Mouse (Mus musculus) hindbrain, embryonic 13.5 days (tissue): ENCODE results near the gene C9orf72. TPM values are rescaled to one million over a fixed set of nuclear protein-coding genes. Genes with fewer than 3 reads are reported as not detected.

ENCODE experiments used
- ATAC-seq: fragments of 200-750 bp; cut with Nextera tagmentation; 2 replicates; pipeline ENCODE4 v1.8.0; 2017; ENCODE audit warnings: moderate TSS enrichment; ENCODE audit not compliant: low FRiP score
- H3K27ac ChIP-seq: fragments of 300-500 bp; sonication (generic); 2 replicates; pipeline ENCODE4 v1.5.1; 2015; ENCODE audit warnings: inconsistent platforms, mild to moderate bottlenecking, moderate library complexity
- H3K27me3 ChIP-seq: fragments of 300-500 bp; sonication (generic); 2 replicates; pipeline ENCODE4 v1.6.1; 2015; ENCODE audit warnings: mild to moderate bottlenecking, inconsistent platforms
- H3K36me3 ChIP-seq: fragments of 300-500 bp; sonication (generic); 2 replicates; pipeline ENCODE4 v1.6.1; 2015; ENCODE audit warnings: mild to moderate bottlenecking, inconsistent platforms
- H3K4me1 ChIP-seq: fragments of 300-500 bp; sonication (generic); replicated peaks from 2 replicates; pipeline ENCODE4 v1.6.1; 2015; ENCODE audit warnings: inconsistent platforms
- H3K4me2 ChIP-seq: fragments of 300-500 bp; sonication (generic); 2 replicates; pipeline ENCODE4 v1.6.1; 2015; ENCODE audit warnings: inconsistent platforms, mild to moderate bottlenecking, moderate library complexity
- H3K4me3 ChIP-seq: fragments of 300-500 bp; sonication (generic); 2 replicates; pipeline ENCODE4 v1.5.1; 2015; ENCODE audit warnings: mild to moderate bottlenecking, inconsistent platforms
- H3K9ac ChIP-seq: fragments of 300-500 bp; sonication (generic); 2 replicates; pipeline ENCODE4 v1.6.1; 2015; ENCODE audit warnings: mild to moderate bottlenecking, inconsistent platforms
- H3K9me3 ChIP-seq: fragments of 300-500 bp; sonication (generic); 2 replicates; pipeline ENCODE4 v1.6.1; 2016; ENCODE audit warnings: inconsistent platforms
- WGBS: fragments of 180-500 bp; shearing (Covaris S2); methylation state at CpG from one replicate; pipeline ENCODE4 v1.1.7; 2015; 5-methylcytosine and 5-hydroxymethylcytosine counted together
- polyA plus RNA-seq: library from polyadenylated mRNA; unstranded; fragments of >200 nt; fragmentation: Nextera tagmentation; extraction: Ambion mirVana; gene quantifications from 2 replicates; pipeline ENCODE4 v1.2.1, GENCODE M21; 2015

Gene C9orf72
- polyA plus RNA-seq, 1 experiment from 2014 or later: 41.1 TPM

- 42% methylated on average over 4 of the region's 4 CpGs for WGBS
- no peak overlapping the region for H3K4me3 ChIP-seq
- no peaks in the 10 kb centered on the region for H3K27me3 ChIP-seq
- no peaks in the 10 kb centered on the region for H3K9me3 ChIP-seq
- no peak overlapping the region for H3K9ac ChIP-seq
- H3K4me2 ChIP-seq: no peak overlapping the region
- peaks cover 12% of the 10 kb centered on the region for H3K36me3 ChIP-seq
- ATAC-seq: no peak
- H3K4me1 ChIP-seq: peaks cover 10% of the 10 kb centered on the region
- no peak overlapping the region for H3K27ac ChIP-seq
Measured at GRCm38 (mm10) chr4:35221903-35222302, 4.1 kb downstream of the C9orf72 start.

- no peak overlapping the region for H3K4me3 ChIP-seq
- peaks cover 10% of the 10 kb centered on the region for H3K4me1 ChIP-seq
- no peak for ATAC-seq
- no peak overlapping the region for H3K9ac ChIP-seq
- WGBS: 21% methylated on average over 2 of the region's 2 CpGs
- H3K4me2 ChIP-seq: no peak overlapping the region
- no peaks in the 10 kb centered on the region for H3K9me3 ChIP-seq
- H3K36me3 ChIP-seq: peaks cover 15% of the 10 kb centered on the region
- H3K27me3 ChIP-seq: no peaks in the 10 kb centered on the region
- H3K27ac ChIP-seq: no peak overlapping the region
Measured at GRCm38 (mm10) chr4:35221131-35221530, 4.8 kb downstream of the C9orf72 start.

GRCm38 (mm10) chr4:35220108-35220731 lies 5.8 kb downstream of the C9orf72 start:
- Histone ChIP-seq H3K27me3 (no peaks in the 10 kb centered on the region), H3K27ac (no peak overlapping the region), H3K4me1 (peaks cover 10% of the 10 kb centered on the region), H3K36me3 (peaks cover 24% of the 10 kb centered on the region), H3K4me3 (no peak overlapping the region), H3K9ac (no peak overlapping the region), H3K9me3 (no peaks in the 10 kb centered on the region), H3K4me2 (no peak overlapping the region)
- 82% methylated on average over 6 of the region's 6 CpGs for WGBS
- ATAC-seq: no peak

- Histone ChIP-seq H3K4me2 (no peak overlapping the region), H3K36me3 (peaks cover 53% of the 10 kb centered on the region), H3K27me3 (no peaks in the 10 kb centered on the region), H3K9ac (no peak overlapping the region), H3K4me3 (no peak overlapping the region), H3K27ac (no peak overlapping the region), H3K9me3 (no peaks in the 10 kb centered on the region), H3K4me1 (no peaks in the 10 kb centered on the region)
- ATAC-seq: no peak
- WGBS: 69% methylated on average over 7 of the region's 7 CpGs
Measured at GRCm38 (mm10) chr4:35204659-35205058, 21.3 kb downstream of the C9orf72 start.

GRCm38 (mm10) chr4:35203724-35204123 lies 22.3 kb downstream of the C9orf72 start:
- Histone ChIP-seq H3K27me3 (no peaks in the 10 kb centered on the region), H3K4me2 (no peak overlapping the region), H3K36me3 (peaks cover 56% of the 10 kb centered on the region), H3K27ac (no peak overlapping the region), H3K4me3 (no peak overlapping the region), H3K9ac (no peak overlapping the region), H3K4me1 (no peaks in the 10 kb centered on the region), H3K9me3 (no peaks in the 10 kb centered on the region)
- 97% methylated on average over 2 of the region's 2 CpGs for WGBS
- ATAC-seq: no peak

- no peaks in the 10 kb centered on the region for H3K4me1 ChIP-seq
- no peak for ATAC-seq
- H3K27me3 ChIP-seq: no peaks in the 10 kb centered on the region
- WGBS: 97% methylated on average over 5 of the region's 5 CpGs
- peaks cover 64% of the 10 kb centered on the region for H3K36me3 ChIP-seq
- no peak overlapping the region for H3K4me2 ChIP-seq
- no peak overlapping the region for H3K27ac ChIP-seq
- no peaks in the 10 kb centered on the region for H3K9me3 ChIP-seq
- H3K4me3 ChIP-seq: no peak overlapping the region
- no peak overlapping the region for H3K9ac ChIP-seq
Measured at GRCm38 (mm10) chr4:35201700-35202099, 24.3 kb downstream of the C9orf72 start.

- no peak overlapping the region for H3K4me2 ChIP-seq
- 32% methylated on average over 7 of the region's 7 CpGs for WGBS
- H3K27me3 ChIP-seq: no peaks in the 10 kb centered on the region
- H3K27ac ChIP-seq: no peak overlapping the region
- H3K36me3 ChIP-seq: peaks cover 20% of the 10 kb centered on the region
- no peak overlapping the region for H3K9ac ChIP-seq
- no peak overlapping the region for H3K4me3 ChIP-seq
- no peaks in the 10 kb centered on the region for H3K4me1 ChIP-seq
- no peak for ATAC-seq
- H3K9me3 ChIP-seq: no peaks in the 10 kb centered on the region
Measured at GRCm38 (mm10) chr4:35192725-35193124, 33.2 kb downstream of the C9orf72 start.

- Histone ChIP-seq H3K9me3 (no peaks in the 10 kb centered on the region), H3K4me1 (no peaks in the 10 kb centered on the region), H3K27ac (no peak overlapping the region), H3K4me2 (no peak overlapping the region), H3K9ac (no peak overlapping the region), H3K27me3 (no peaks in the 10 kb centered on the region), H3K36me3 (peaks cover 12% of the 10 kb centered on the region), H3K4me3 (no peak overlapping the region)
- WGBS: 74% methylated on average over 5 of the region's 5 CpGs
- no peak for ATAC-seq
Measured at GRCm38 (mm10) chr4:35189794-35190193, 36.2 kb downstream of the C9orf72 start.

GRCm38 (mm10) chr4:35187617-35188326 lies 38.2 kb downstream of the C9orf72 start:
- no peaks in the 10 kb centered on the region for H3K4me1 ChIP-seq

GRCm38 (mm10) chr4:35177926-35178645 lies 47.9 kb downstream of the C9orf72 start:
- H3K4me3 ChIP-seq: no peak overlapping the region
- no peaks in the 10 kb centered on the region for H3K36me3 ChIP-seq
- ATAC-seq: no peak
- H3K4me1 ChIP-seq: no peaks in the 10 kb centered on the region
- 71% methylated on average over 12 of the region's 12 CpGs for WGBS
- H3K27me3 ChIP-seq: no peaks in the 10 kb centered on the region
- no peak overlapping the region for H3K27ac ChIP-seq
- H3K9me3 ChIP-seq: no peaks in the 10 kb centered on the region
- H3K4me2 ChIP-seq: no peak overlapping the region
- H3K9ac ChIP-seq: no peak overlapping the region

More at GRCm38 (mm10) chr4:35187617-35188326, 38.2 kb downstream of the C9orf72 start:
- Histone ChIP-seq H3K9ac (no peak overlapping the region), H3K9me3 (no peaks in the 10 kb centered on the region), H3K4me2 (no peak overlapping the region), H3K27me3 (no peaks in the 10 kb centered on the region), H3K27ac (no peak overlapping the region), H3K4me3 (no peak overlapping the region), H3K36me3 (peaks cover 4% of the 10 kb centered on the region)
- 96% methylated on average over 8 of the region's 8 CpGs for WGBS
- ATAC-seq: no peak

- Histone ChIP-seq H3K36me3 (no peaks in the 10 kb centered on the region), H3K27ac (no peak overlapping the region), H3K4me3 (no peak overlapping the region), H3K27me3 (no peaks in the 10 kb centered on the region), H3K9me3 (no peaks in the 10 kb centered on the region), H3K4me1 (no peaks in the 10 kb centered on the region), H3K9ac (no peak overlapping the region), H3K4me2 (no peak overlapping the region)
- 95% methylated on average over 2 of the region's 2 CpGs for WGBS
- no peak for ATAC-seq
Measured at GRCm38 (mm10) chr4:35175566-35175965, 50.4 kb downstream of the C9orf72 start.

GRCm38 (mm10) chr4:35173551-35173950 lies 52.4 kb downstream of the C9orf72 start:
- no peaks in the 10 kb centered on the region for H3K36me3 ChIP-seq
- H3K27ac ChIP-seq: no peak overlapping the region
- H3K4me2 ChIP-seq: no peak overlapping the region
- H3K4me1 ChIP-seq: peaks cover 4% of the 10 kb centered on the region; the same call in 1 of the 2 replicates
- no peaks in the 10 kb centered on the region for H3K27me3 ChIP-seq
- 81% methylated on average over 1 of the region's 1 CpGs for WGBS
- ATAC-seq: no peak
- no peak overlapping the region for H3K9ac ChIP-seq
- no peak overlapping the region for H3K4me3 ChIP-seq
- no peaks in the 10 kb centered on the region for H3K9me3 ChIP-seq
